Mouse (Mus musculus) liver, embryonic 14.5 days (tissue): ENCODE results near the gene Tlk1.

Experiments used
- CTCF ChIP-seq: IDR thresholded peaks from 2 replicates; pipeline ENCODE4 v1.5.1; 2016; ENCODE audit warnings: antibody characterized with exemption, low read depth, control low read depth
- EP300 ChIP-seq: IDR thresholded peaks from 2 replicates; pipeline ENCODE4 v1.6.1; 2016; ENCODE audit warnings: antibody characterized with exemption, low read depth

DNA sequence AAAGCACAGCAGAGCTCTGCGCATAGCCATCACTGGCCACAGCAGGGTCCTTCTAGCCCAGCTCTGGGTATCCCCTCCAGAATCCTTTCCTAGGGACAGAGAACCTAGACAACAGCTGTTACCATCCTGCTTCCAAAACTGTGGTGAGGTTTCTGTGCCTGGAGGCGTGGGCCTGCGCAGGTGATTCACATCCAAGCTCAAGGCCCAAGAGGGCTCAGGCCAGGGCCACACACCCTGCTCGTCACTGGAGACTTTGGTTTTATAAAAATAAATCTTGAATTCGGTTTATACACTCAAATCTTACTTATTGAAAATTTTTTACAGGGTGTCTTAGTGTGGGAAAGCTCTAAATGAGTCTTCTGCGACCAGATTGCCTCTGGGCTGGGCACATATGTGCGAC is 115.3 kb downstream of the Tlk1 start:
- TF ChIP-seq CTCF (no peak), EP300 (no peak)
